Mouse (Mus musculus) ES-Bruce4 (cell line): ENCODE measurements around the gene Pheta2.

Experiments
- CTCF ChIP-seq: IDR thresholded peaks from one replicate; pipeline ENCODE4 v1.8.1; 2011; ENCODE audit warnings: low read depth, low read length
- EP300 ChIP-seq: IDR thresholded peaks from 2 replicates; pipeline ENCODE4 v1.6.1; 2011; ENCODE audit warnings: low read depth, low read length; ENCODE audit not compliant: insufficient read depth
- POLR2A ChIP-seq: IDR thresholded peaks from one replicate; pipeline ENCODE4 v1.8.1; 2011; ENCODE audit warnings: low read length; ENCODE audit not compliant: insufficient read depth

- TF ChIP-seq CTCF (peak; percentile 81), POLR2A (peak; percentile 84), EP300 (0 out of 2 replicates have a peak, but pooled peaks have one; percentile 19)
Measured at GRCm38 (mm10) chr15:82354126-82354945, 15.6 kb downstream of the Pheta2 start, which contains the start of gene Ndufa6.
